Mouse (Mus musculus): ENCODE data around the gene Vmn1r204. TPM values are rescaled to one million over a fixed set of nuclear protein-coding genes. Genes with fewer than 3 reads are reported as not detected.

Vmn1r204 gene
- total RNA-seq (2023): not detected

DNA sequence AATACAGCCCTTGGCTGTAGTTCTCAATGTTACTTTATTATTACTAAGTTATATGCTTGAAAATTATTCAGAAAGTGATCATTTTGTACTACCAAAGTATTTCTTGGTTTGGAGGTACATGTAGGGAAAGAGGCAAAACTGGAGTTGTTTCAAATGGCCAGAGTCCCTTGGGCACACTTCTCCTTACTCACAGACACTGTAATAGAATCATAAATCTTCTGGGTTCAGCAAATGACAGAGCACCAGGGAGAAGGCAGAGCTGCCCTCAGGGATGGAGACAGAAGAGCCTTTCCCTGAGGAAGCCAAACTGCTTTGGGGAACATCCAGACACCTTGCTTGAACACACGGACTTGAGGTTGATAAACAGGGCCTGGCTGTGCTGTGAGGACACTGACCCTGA, at the start of gene Vmn1r204:
TSS of gene Vmn1r204 (plus strand) at position 301 of the 400 bp plus-strand sequence.

DNA sequence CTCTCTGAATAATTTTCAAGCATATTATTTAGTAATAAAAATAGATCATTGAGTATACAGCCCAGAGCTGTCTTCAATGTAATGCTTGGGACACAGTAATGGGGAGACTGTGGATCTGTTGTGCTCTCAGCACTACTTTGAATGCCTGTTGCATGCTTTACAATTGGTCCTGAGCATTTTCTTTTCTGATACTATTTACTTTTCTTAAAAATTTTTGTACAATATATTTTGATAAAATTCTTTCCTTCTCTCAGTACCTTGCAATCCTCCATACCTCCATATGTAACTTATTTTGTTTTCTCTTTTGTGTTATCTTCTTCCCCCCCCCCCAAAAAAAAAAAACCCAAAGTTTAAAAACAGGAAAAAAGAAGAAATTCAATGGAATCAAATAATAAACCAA, 47.7 kb upstream of the Vmn1r204 start, which contains the start of gene Vmn1r202:
TSS of gene Vmn1r202 (minus strand) at position 101 of the 400 bp plus-strand sequence.

DNA sequence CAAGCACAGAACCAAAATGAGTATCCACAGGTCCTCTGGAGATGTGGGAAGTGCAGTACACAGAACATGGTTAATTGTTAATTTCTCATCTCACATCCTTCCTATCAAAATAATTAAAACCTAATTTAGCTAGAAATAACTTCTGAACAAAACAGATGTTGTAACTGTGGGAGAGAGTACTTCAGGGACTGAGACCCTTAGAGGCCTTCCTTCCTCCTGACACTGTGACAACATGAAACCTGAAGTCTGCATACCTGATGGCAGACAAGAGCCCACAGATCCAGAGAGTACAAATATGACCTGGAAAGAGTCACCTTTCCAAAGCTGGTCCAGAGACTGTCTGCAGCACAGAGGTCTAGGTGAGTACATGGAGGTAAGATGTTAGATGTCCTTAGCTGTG, 35.2 kb upstream of the Vmn1r204 start, which contains the start of gene Vmn1r203:
TSS of gene Vmn1r203 (plus strand) at position 301 of the 400 bp plus-strand sequence.

DNA sequence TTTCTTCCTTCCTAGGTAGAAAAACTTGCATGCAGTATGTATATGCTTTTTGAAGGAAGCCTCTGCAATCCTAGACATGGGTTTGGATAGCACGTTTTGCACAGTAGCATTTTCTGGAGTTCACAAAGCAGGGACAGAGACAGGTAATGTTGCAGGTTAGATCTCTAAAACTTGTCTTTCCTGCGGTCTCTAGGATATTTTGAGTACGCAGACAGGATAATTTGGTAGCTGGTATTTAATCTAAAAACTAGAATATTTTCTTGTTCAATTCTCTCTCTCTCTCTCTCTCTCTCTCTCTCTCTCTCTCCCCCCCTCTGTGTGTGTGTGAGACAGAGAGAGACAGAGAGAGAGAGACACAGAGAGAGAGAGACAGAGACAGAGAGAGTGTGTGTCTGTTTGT, 39.9 kb downstream of the Vmn1r204 start, which contains the start of gene Vmn1r205:
TSS of gene Vmn1r205 (minus strand) at position 101 of the 400 bp plus-strand sequence.

Other genes starting within 250 kb of the Vmn1r204 start
- gene Vmn1r197, start 228.6 kb upstream of the Vmn1r204 start, total RNA-seq (2023): not detected
- not detected for gene Vmn1r198, start 202.8 kb upstream of the Vmn1r204 start, total RNA-seq (2023)
- not detected for gene Vmn1r199, start 173.4 kb upstream of the Vmn1r204 start, total RNA-seq (2023)
- not detected for gene Vmn1r200, start 162.8 kb upstream of the Vmn1r204 start, total RNA-seq (2023)
- not detected for gene Vmn1r201, start 81.3 kb upstream of the Vmn1r204 start, total RNA-seq (2023)
- gene Vmn1r202, start 47.8 kb upstream of the Vmn1r204 start, total RNA-seq (2023): not detected
- not detected for gene Vmn1r203, start 35.1 kb upstream of the Vmn1r204 start, total RNA-seq (2023)
- gene Vmn1r205, start 39.8 kb downstream of the Vmn1r204 start, total RNA-seq (2023): not detected
- not detected for gene Vmn1r206, start 71.1 kb downstream of the Vmn1r204 start, total RNA-seq (2023)
- under 1 TPM; 0.13 TPM for gene Vmn1r207-ps, start 176.4 kb downstream of the Vmn1r204 start, total RNA-seq (2023)
- not detected for gene Vmn1r208, start 224.2 kb downstream of the Vmn1r204 start, total RNA-seq (2023)